Mouse (Mus musculus): ENCODE data around the gene Kdelc2. TPM values are rescaled to one million over a fixed set of nuclear protein-coding genes. Genes with fewer than 3 reads are reported as not detected.

Gene Kdelc2
- polyA plus RNA-seq, 1 experiment: 18.2 TPM

GRCm38 (mm10) chr9:53401146-53401545 is 17.3 kb downstream of the Kdelc2 start:
- H3K4me1 ChIP-seq (ENCODE audit: control insufficient read depth, insufficient read depth, low read length): peaks cover 15% of the 10 kb centered on the region
- no peak for TF ChIP-seq CTCF (IDR thresholded peaks at IDR 0.05; ENCODE audit: low read depth, low read length)
- TF ChIP-seq POLR2A (IDR thresholded peaks at IDR 0.05; ENCODE audit: borderline replicate concordance, low read depth, low read length): no peak
- no peak overlapping the region for H3K27ac ChIP-seq (ENCODE audit: insufficient read depth, low read depth, low read length)
- no peak overlapping the region for H3K4me3 ChIP-seq (ENCODE audit: insufficient read depth, low read length)

GRCm38 (mm10) chr9:53402291-53402711 is 18.5 kb downstream of the Kdelc2 start, which contains the start of gene 4930550C14Rik:
Gene 4930550C14Rik, plus strand, starts transcription at chr9:53402325.
- no peak within 1 kb of the TSS for H3K4me3 ChIP-seq (ENCODE audit: insufficient read depth, low read length)
- H3K27ac ChIP-seq (ENCODE audit: insufficient read depth, low read depth, low read length): no peak within 1 kb of the TSS
- peaks cover 15% of the 10 kb centered on the region for H3K4me1 ChIP-seq (ENCODE audit: control insufficient read depth, insufficient read depth, low read length)
- TF ChIP-seq CTCF (IDR thresholded peaks at IDR 0.05; ENCODE audit: low read depth, low read length) (no peak), POLR2A (IDR thresholded peaks at IDR 0.05; ENCODE audit: borderline replicate concordance, low read depth, low read length) (no peak)

GRCm38 (mm10) chr9:53402991-53403390 is 19.2 kb downstream of the Kdelc2 start:
- no peak overlapping the region for H3K4me3 ChIP-seq (ENCODE audit: insufficient read depth, low read length)
- H3K4me1 ChIP-seq (ENCODE audit: control insufficient read depth, insufficient read depth, low read length): peaks cover 13% of the 10 kb centered on the region
- no peak for TF ChIP-seq CTCF (IDR thresholded peaks at IDR 0.05; ENCODE audit: low read depth, low read length)
- TF ChIP-seq POLR2A (IDR thresholded peaks at IDR 0.05; ENCODE audit: borderline replicate concordance, low read depth, low read length): no peak
- no peak overlapping the region for H3K27ac ChIP-seq (ENCODE audit: insufficient read depth, low read depth, low read length)

GRCm38 (mm10) chr9:53404050-53404752 is 20.4 kb downstream of the Kdelc2 start:
- TF ChIP-seq POLR2A (IDR thresholded peaks at IDR 0.05; ENCODE audit: borderline replicate concordance, low read depth, low read length) (no peak), CTCF (IDR thresholded peaks at IDR 0.05; ENCODE audit: low read depth, low read length) (no peak)
- Histone ChIP-seq H3K4me3 (ENCODE audit: insufficient read depth, low read length) (no peak overlapping the region), H3K27ac (ENCODE audit: insufficient read depth, low read depth, low read length) (no peak overlapping the region), H3K4me1 (ENCODE audit: control insufficient read depth, insufficient read depth, low read length) (peaks cover 10% of the 10 kb centered on the region)

GRCm38 (mm10) chr9:53404753-53405722 is 21.2 kb downstream of the Kdelc2 start:
- Histone ChIP-seq H3K27ac (ENCODE audit: insufficient read depth, low read depth, low read length) (peak overlapping the region; percentile 42), H3K4me3 (ENCODE audit: insufficient read depth, low read length) (peak overlapping the region; percentile 56), H3K4me1 (ENCODE audit: control insufficient read depth, insufficient read depth, low read length) (peaks cover 10% of the 10 kb centered on the region)
- TF ChIP-seq CTCF (IDR thresholded peaks at IDR 0.05; ENCODE audit: low read depth, low read length) (no peak), POLR2A (IDR thresholded peaks at IDR 0.05; ENCODE audit: borderline replicate concordance, low read depth, low read length) (no peak)

GRCm38 (mm10) chr9:53408548-53408947 is 24.7 kb downstream of the Kdelc2 start:
- Histone ChIP-seq H3K4me1 (ENCODE audit: control insufficient read depth, insufficient read depth, low read length) (peaks cover 13% of the 10 kb centered on the region), H3K27ac (ENCODE audit: insufficient read depth, low read depth, low read length) (no peak overlapping the region), H3K4me3 (ENCODE audit: insufficient read depth, low read length) (no peak overlapping the region)
- TF ChIP-seq POLR2A (IDR thresholded peaks at IDR 0.05; ENCODE audit: borderline replicate concordance, low read depth, low read length): no peak
- no peak for TF ChIP-seq CTCF (IDR thresholded peaks at IDR 0.05; ENCODE audit: low read depth, low read length)

- H3K27ac ChIP-seq (ENCODE audit: insufficient read depth, low read depth, low read length): no peak overlapping the region
- H3K4me1 ChIP-seq (ENCODE audit: control insufficient read depth, insufficient read depth, low read length): peaks cover 13% of the 10 kb centered on the region
- no peak overlapping the region for H3K4me3 ChIP-seq (ENCODE audit: insufficient read depth, low read length)
- no peak for TF ChIP-seq POLR2A (IDR thresholded peaks at IDR 0.05; ENCODE audit: borderline replicate concordance, low read depth, low read length)
These were observed 25.1 kb downstream of the Kdelc2 start for GRCm38 (mm10) chr9:53408953-53409361.

- Histone ChIP-seq H3K4me1 (ENCODE audit: control insufficient read depth, insufficient read depth, low read length) (peaks cover 11% of the 10 kb centered on the region), H3K27ac (ENCODE audit: insufficient read depth, low read depth, low read length) (no peak overlapping the region), H3K4me3 (ENCODE audit: insufficient read depth, low read length) (no peak overlapping the region)
- no peak for TF ChIP-seq CTCF (IDR thresholded peaks at IDR 0.05; ENCODE audit: low read depth, low read length)
- TF ChIP-seq POLR2A (IDR thresholded peaks at IDR 0.05; ENCODE audit: borderline replicate concordance, low read depth, low read length): no peak
These were observed 25.6 kb downstream of the Kdelc2 start for GRCm38 (mm10) chr9:53409427-53409826.

- TF ChIP-seq CTCF (IDR thresholded peaks at IDR 0.05; ENCODE audit: low read depth, low read length): no peak
- no peak for TF ChIP-seq POLR2A (IDR thresholded peaks at IDR 0.05; ENCODE audit: borderline replicate concordance, low read depth, low read length)
- H3K4me1 ChIP-seq (ENCODE audit: control insufficient read depth, insufficient read depth, low read length): no peaks in the 10 kb centered on the region
- H3K4me3 ChIP-seq (ENCODE audit: insufficient read depth, low read length): no peak overlapping the region
- no peak overlapping the region for H3K27ac ChIP-seq (ENCODE audit: insufficient read depth, low read depth, low read length)
These were observed 38.5 kb downstream of the Kdelc2 start for GRCm38 (mm10) chr9:53422133-53422896.
